22 mouse cellular contexts compared by ENCODE assay signal in genomic region chr13:99063431-99063830, GRCm38 (mm10).
DNase-seq lines count a peak whose midpoint lies in the region; ATAC-seq lines count a peak whose summit lies in the region.
"Had no signal": no experiment of that assay in that cellular context is flagged by ENCODE, and none has a peak within 500 bp of the region (broad histone marks: within the 10 kb centered on the region; RNA-seq: fewer than 3 reads in every experiment).

No protein-coding gene starts in this region.

- no peak for ATAC-seq in embryonic facial prominence, embryonic 12.5 days (ENCODE audit: insufficient number of reproducible peaks, insufficient read depth, low FRiP score, low TSS enrichment)
- no peak for ATAC-seq in embryonic facial prominence, embryonic 14.5 days (ENCODE audit: low read depth)
- no peak for ATAC-seq in limb, embryonic 15.5 days (ENCODE audit: insufficient number of reproducible peaks, low FRiP score, low TSS enrichment, low read depth)
- ATAC-seq: forebrain, embryonic 15.5 days; midbrain, embryonic 13.5 days had no signal

- 44% methylated on average over 4 of the region's 4 CpGs for WGBS in embryonic facial prominence, embryonic 12.5 days
- 69% methylated on average over 4 of the region's 4 CpGs for WGBS in embryonic facial prominence, embryonic 10.5 days
- 30% methylated on average over 4 of the region's 4 CpGs for WGBS in embryonic facial prominence, embryonic 14.5 days
- WGBS in limb, embryonic 15.5 days, result 32% methylated on average over 4 of the region's 4 CpGs

- peak overlapping the region; percentile 65; the same call in 1 of the 2 replicates for H3K27ac ChIP-seq in embryonic facial prominence, embryonic 12.5 days
- H3K27ac ChIP-seq in embryonic facial prominence, embryonic 10.5 days (replicated peaks), result no peak overlapping the region
- peak overlapping the region; percentile 72 for H3K27ac ChIP-seq in embryonic facial prominence, embryonic 14.5 days (replicated peaks; ENCODE audit: low read depth, low read length)
- 0 out of 2 replicates have a peak overlapping the region, but pooled peaks have one; percentile 33 for H3K27ac ChIP-seq in limb, embryonic 15.5 days
- H3K27ac ChIP-seq: forebrain, embryonic 15.5 days; hindbrain, embryonic 13.5 days; midbrain, embryonic 13.5 days; neural tube, embryonic 13.5 days had no signal

- H3K36me3 ChIP-seq in embryonic facial prominence, embryonic 12.5 days, result no peaks in the 10 kb centered on the region
- H3K36me3 ChIP-seq in embryonic facial prominence, embryonic 10.5 days (replicated peaks), result no peaks in the 10 kb centered on the region
- no peaks in the 10 kb centered on the region for H3K36me3 ChIP-seq in embryonic facial prominence, embryonic 14.5 days (ENCODE audit: control insufficient read depth, insufficient read depth, low read length)
- no peaks in the 10 kb centered on the region for H3K36me3 ChIP-seq in limb, embryonic 15.5 days
- H3K36me3 ChIP-seq: forebrain, embryonic 15.5 days; G1E; hindbrain, embryonic 13.5 days; midbrain, embryonic 13.5 days; neural tube, embryonic 13.5 days had no signal

- no peaks in the 10 kb centered on the region for H3K27me3 ChIP-seq in embryonic facial prominence, embryonic 12.5 days
- H3K27me3 ChIP-seq in embryonic facial prominence, embryonic 10.5 days (replicated peaks; ENCODE audit: low read depth, poor library complexity, severe bottlenecking), result no peaks in the 10 kb centered on the region
- H3K27me3 ChIP-seq in embryonic facial prominence, embryonic 14.5 days (replicated peaks; ENCODE audit: control insufficient read depth, insufficient read depth, low read length), result no peaks in the 10 kb centered on the region
- H3K27me3 ChIP-seq in limb, embryonic 15.5 days, result no peaks in the 10 kb centered on the region
- H3K27me3 ChIP-seq: forebrain, embryonic 15.5 days; hindbrain, embryonic 13.5 days; midbrain, embryonic 13.5 days; neural tube, embryonic 13.5 days had no signal

- H3K9me3 ChIP-seq in embryonic facial prominence, embryonic 12.5 days, result no peaks in the 10 kb centered on the region
- no peaks in the 10 kb centered on the region for H3K9me3 ChIP-seq in embryonic facial prominence, embryonic 10.5 days
- no peaks in the 10 kb centered on the region for H3K9me3 ChIP-seq in embryonic facial prominence, embryonic 14.5 days (ENCODE audit: control insufficient read depth, low read length)
- no peaks in the 10 kb centered on the region for H3K9me3 ChIP-seq in limb, embryonic 15.5 days
- H3K9me3 ChIP-seq: forebrain, embryonic 15.5 days; G1E; hindbrain, embryonic 13.5 days; midbrain, embryonic 13.5 days; neural tube, embryonic 13.5 days had no signal

- H3K4me1 ChIP-seq in embryonic facial prominence, embryonic 12.5 days, result peaks cover 8% of the 10 kb centered on the region; the same call in 1 of the 2 replicates
- H3K4me1 ChIP-seq in embryonic facial prominence, embryonic 10.5 days, result peaks cover 8% of the 10 kb centered on the region; the same call in 1 of the 2 replicates
- H3K4me1 ChIP-seq in embryonic facial prominence, embryonic 14.5 days (ENCODE audit: control insufficient read depth, insufficient read depth, low read length), result peaks cover 15% of the 10 kb centered on the region; the same call in 1 of the 2 replicates
- H3K4me1 ChIP-seq in limb, embryonic 15.5 days, result peaks cover 11% of the 10 kb centered on the region; the same call in 1 of the 2 replicates
- H3K4me1 ChIP-seq: forebrain, embryonic 15.5 days; hindbrain, embryonic 13.5 days; midbrain, embryonic 13.5 days had no signal

- no peak overlapping the region for H3K4me3 ChIP-seq in embryonic facial prominence, embryonic 12.5 days
- H3K4me3 ChIP-seq in embryonic facial prominence, embryonic 10.5 days, result no peak overlapping the region
- no peak overlapping the region for H3K4me3 ChIP-seq in embryonic facial prominence, embryonic 14.5 days (ENCODE audit: low read depth, low read length)
- no peak overlapping the region for H3K4me3 ChIP-seq in limb, embryonic 15.5 days
- H3K4me3 ChIP-seq: forebrain, embryonic 15.5 days; hindbrain, embryonic 13.5 days; midbrain, embryonic 13.5 days; neural tube, embryonic 13.5 days had no signal

- H3K9ac ChIP-seq in embryonic facial prominence, embryonic 12.5 days, result no peak overlapping the region
- H3K9ac ChIP-seq in embryonic facial prominence, embryonic 14.5 days (ENCODE audit: low read depth, low read length), result no peak overlapping the region
- H3K9ac ChIP-seq in limb, embryonic 15.5 days, result no peak overlapping the region
- H3K9ac ChIP-seq: forebrain, embryonic 15.5 days; hindbrain, embryonic 13.5 days; midbrain, embryonic 13.5 days; neural tube, embryonic 13.5 days had no signal

- H3K4me2 ChIP-seq in embryonic facial prominence, embryonic 12.5 days (replicated peaks), result no peak overlapping the region
- no peak overlapping the region for H3K4me2 ChIP-seq in embryonic facial prominence, embryonic 14.5 days (ENCODE audit: low read depth, low read length)
- H3K4me2 ChIP-seq in limb, embryonic 15.5 days, result no peak overlapping the region
- H3K4me2 ChIP-seq: forebrain, embryonic 15.5 days; heart, embryonic 11.5 days; hindbrain, embryonic 13.5 days; liver, embryonic 11.5 days; midbrain, embryonic 13.5 days; neural tube, embryonic 13.5 days had no signal

- no peak for DNase-seq in embryonic facial prominence, embryonic 10.5 days (ENCODE audit: low spot score)
- peak; percentile 16 for DNase-seq in 3134 (ENCODE audit: extremely low read depth, insufficient read length, low spot score)
- DNase-seq in embryonic facial prominence, embryonic 14.5 days (ENCODE audit: low spot score), result no peak
- no peak for DNase-seq in embryo, embryonic 10 days (ENCODE audit: low spot score)
- no peak for DNase-seq in cerebellum, postnatal 14 days
- no peak for DNase-seq in cerebellum, adult 11-12 months
- DNase-seq: cerebellum, adult 9-10 months; heart, postnatal 14 days; kidney, adult 8-10 months; kidney, postnatal 4 days; lung, adult 18-20 months; lung, postnatal 14 days; spleen, adult 18-20 months had no signal
